Mouse (Mus musculus): ENCODE results near the gene Idh1.

DNA sequence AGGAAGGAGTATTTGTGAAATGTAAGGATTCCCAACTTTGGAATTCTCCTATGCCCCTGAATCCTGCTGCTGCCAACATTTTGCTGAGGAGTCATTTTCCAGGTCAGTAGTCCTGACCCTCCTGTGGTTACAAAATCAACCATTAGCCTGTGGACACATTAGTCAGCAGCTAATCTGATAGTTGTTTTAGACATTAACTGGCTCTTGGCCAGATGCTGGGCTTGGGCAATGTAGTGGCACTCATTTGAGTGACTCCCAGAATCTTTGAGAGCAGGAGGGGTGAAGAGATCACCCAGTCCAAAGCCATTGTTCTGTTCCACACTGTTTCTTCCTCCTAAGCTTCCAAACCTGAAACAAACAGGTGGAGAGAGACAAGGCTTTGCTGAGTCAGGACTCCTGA lies 31.5 kb downstream of the Idh1 start:
- TF ChIP-seq GATA1 (IDR thresholded peaks at IDR 0.05; ENCODE audit: low read depth, low read length) (no peak), NRF1 (IDR thresholded peaks at IDR 0.05; ENCODE audit: insufficient read depth, low read depth, low read length, poor library complexity, severe bottlenecking) (no peak), EP300 (IDR thresholded peaks at IDR 0.05; ENCODE audit: low read depth in 1 of 2, low read length in 2 of 2) (no peak), CTCF (IDR thresholded peaks at IDR 0.05 in 2 of 3, conservative IDR thresholded peaks at IDR 0.05 in 1 of 3; ENCODE audit: control insufficient read depth in 1 of 3, insufficient read depth in 1 of 3, low read depth in 2 of 3, low read length in 3 of 3, poor library complexity in 1 of 3, severe bottlenecking in 1 of 3) (no peak), POLR2A (IDR thresholded peaks at IDR 0.05; ENCODE audit: control insufficient read depth in 1 of 2, insufficient read depth in 1 of 2, low read depth in 1 of 2, low read length in 2 of 2, poor library complexity in 1 of 2) (no peak), E2F4 (IDR thresholded peaks at IDR 0.05; ENCODE audit: borderline replicate concordance, low read depth, low read length) (no peak), ELF1 (IDR thresholded peaks at IDR 0.05; ENCODE audit: low read depth, low read length) (no peak), BHLHE40 (IDR thresholded peaks at IDR 0.05; ENCODE audit: borderline replicate concordance, low read depth, low read length) (no peak), ETS1 (IDR thresholded peaks at IDR 0.05; ENCODE audit: low read depth, low read length) (no peak), MYC (IDR thresholded peaks at IDR 0.05; ENCODE audit: low read depth, low read length) (no peak), JUND (IDR thresholded peaks at IDR 0.05; ENCODE audit: low read depth, low read length) (no peak)
